Mouse (Mus musculus) small intestine, adult 2 months (tissue): Measurements from ENCODE around the gene Mkln1. TPM values are rescaled to one million over a fixed set of nuclear protein-coding genes. Genes with fewer than 3 reads are reported as not detected.

ENCODE experiments used
- H3K27ac ChIP-seq: fragments of 200-500 bp; 2 replicates; pipeline ENCODE4 v1.5.1; 2012; ENCODE audit warnings: low read depth, low read length, control low read depth, inconsistent platforms; ENCODE audit not compliant: insufficient read depth
- H3K27me3 ChIP-seq: fragments of 200-500 bp; 2 replicates; pipeline ENCODE4 v1.6.1; 2012; ENCODE audit warnings: mild to moderate bottlenecking, moderate library complexity, low read length, inconsistent platforms; ENCODE audit not compliant: control insufficient read depth, insufficient read depth
- H3K36me3 ChIP-seq: fragments of 200-500 bp; 2 replicates; pipeline ENCODE4 v1.6.1; 2012; ENCODE audit warnings: mild to moderate bottlenecking, low read length, control low read depth, inconsistent platforms; ENCODE audit not compliant: control insufficient read depth, insufficient read depth
- H3K4me1 ChIP-seq: fragments of 200-500 bp; 2 replicates; pipeline ENCODE4 v1.6.1; 2012; ENCODE audit warnings: low read length, inconsistent platforms, mixed read lengths; ENCODE audit not compliant: control insufficient read depth, insufficient read depth, insufficient read length
- H3K4me3 ChIP-seq: fragments of 200-500 bp; 2 replicates; pipeline ENCODE4 v1.5.1; 2012; ENCODE audit warnings: low read depth, mild to moderate bottlenecking, control low read depth, inconsistent platforms, low read length, moderate library complexity
- CTCF ChIP-seq: fragments of 200-500 bp; IDR thresholded peaks from 2 replicates; pipeline ENCODE4 v1.5.1; 2012; ENCODE audit warnings: low read depth, mild to moderate bottlenecking, control low read depth, inconsistent platforms, low read length, moderate library complexity, mixed read lengths; ENCODE audit not compliant: insufficient replicate concordance, insufficient read length; ENCODE audit errors: extremely low read depth
- POLR2A ChIP-seq: fragments of 200-500 bp; IDR thresholded peaks from 2 replicates; pipeline ENCODE4 v1.6.1; 2012; ENCODE audit warnings: low read depth, mild to moderate bottlenecking, control low read depth, inconsistent platforms, low read length, moderate library complexity
- WGBS: fragments of 180-500 bp; shearing (Covaris S2); methylation state at CpG from one replicate; pipeline ENCODE4 v1.1.7; 2018; 5-methylcytosine and 5-hydroxymethylcytosine counted together
- polyA plus RNA-seq: library from polyadenylated mRNA; depleted of rRNA; stranded (reverse); fragments of >200 nt; gene quantifications from 2 replicates; pipeline ENCODE4 v1.2.3, GENCODE M21; 2012

The Mkln1 gene
- polyA plus RNA-seq, 1 experiment, result 9.8 TPM

- H3K27ac ChIP-seq, result no peak overlapping the region
- no peaks in the 10 kb centered on the region for H3K27me3 ChIP-seq
- peaks cover 23% of the 10 kb centered on the region for H3K36me3 ChIP-seq
- 83% methylated on average over 2 of the region's 2 CpGs for WGBS
- no peak overlapping the region for H3K4me3 ChIP-seq
- H3K4me1 ChIP-seq, result no peaks in the 10 kb centered on the region
- TF ChIP-seq CTCF (no peak), POLR2A (no peak)
Observed at GRCm38 (mm10) chr6:31455376-31455775, 56.8 kb downstream of the Mkln1 start.

GRCm38 (mm10) chr6:31456988-31457387, 58.5 kb downstream of the Mkln1 start:
- 21% methylated on average over 1 of the region's 1 CpGs for WGBS
- H3K4me1 ChIP-seq, result no peaks in the 10 kb centered on the region
- TF ChIP-seq POLR2A, result no peak
- TF ChIP-seq CTCF, result no peak
- H3K4me3 ChIP-seq, result no peak overlapping the region
- H3K27ac ChIP-seq, result no peak overlapping the region
- H3K36me3 ChIP-seq, result peaks cover 21% of the 10 kb centered on the region
- no peaks in the 10 kb centered on the region for H3K27me3 ChIP-seq

GRCm38 (mm10) chr6:31469431-31469830, 70.9 kb downstream of the Mkln1 start:
- TF ChIP-seq CTCF (no peak), POLR2A (no peak)

GRCm38 (mm10) chr6:31478221-31478620, 79.7 kb downstream of the Mkln1 start:
- TF ChIP-seq POLR2A (no peak), CTCF (no peak)
- Histone ChIP-seq H3K27me3 (no peaks in the 10 kb centered on the region), H3K4me3 (no peak overlapping the region), H3K4me1 (no peaks in the 10 kb centered on the region), H3K36me3 (peaks cover 30% of the 10 kb centered on the region), H3K27ac (no peak overlapping the region)
- 82% methylated on average over 4 of the region's 4 CpGs for WGBS

More at GRCm38 (mm10) chr6:31469431-31469830, 70.9 kb downstream of the Mkln1 start:
- peaks cover 39% of the 10 kb centered on the region for H3K36me3 ChIP-seq
- H3K4me1 ChIP-seq, result peaks cover 2% of the 10 kb centered on the region; the same call in 1 of the 2 replicates
- WGBS, result 77% methylated on average over 6 of the region's 6 CpGs
- H3K4me3 ChIP-seq, result no peak overlapping the region
- no peak overlapping the region for H3K27ac ChIP-seq
- no peaks in the 10 kb centered on the region for H3K27me3 ChIP-seq

- Histone ChIP-seq H3K4me1 (no peaks in the 10 kb centered on the region), H3K36me3 (peaks cover 21% of the 10 kb centered on the region), H3K27ac (no peak overlapping the region), H3K27me3 (no peaks in the 10 kb centered on the region), H3K4me3 (no peak overlapping the region)
- no peak for TF ChIP-seq POLR2A
- TF ChIP-seq CTCF, result no peak
- WGBS, result 86% methylated on average over 4 of the region's 4 CpGs
Observed at GRCm38 (mm10) chr6:31480008-31480407, 81.5 kb downstream of the Mkln1 start.

- TF ChIP-seq POLR2A (no peak), CTCF (no peak)
Observed at GRCm38 (mm10) chr6:31486601-31487000, 88.1 kb downstream of the Mkln1 start.

GRCm38 (mm10) chr6:31489950-31490349, 91.4 kb downstream of the Mkln1 start:
- TF ChIP-seq POLR2A, result no peak
- TF ChIP-seq CTCF, result no peak
- Histone ChIP-seq H3K27me3 (no peaks in the 10 kb centered on the region), H3K4me1 (no peaks in the 10 kb centered on the region; the same call in 1 of the 2 replicates), H3K27ac (no peak overlapping the region), H3K36me3 (peaks cover 24% of the 10 kb centered on the region), H3K4me3 (no peak overlapping the region)
- 93% methylated on average over 7 of the region's 7 CpGs for WGBS

More at GRCm38 (mm10) chr6:31486601-31487000, 88.1 kb downstream of the Mkln1 start:
- Histone ChIP-seq H3K36me3 (peaks cover 15% of the 10 kb centered on the region), H3K27me3 (no peaks in the 10 kb centered on the region), H3K4me1 (no peaks in the 10 kb centered on the region), H3K27ac (no peak overlapping the region), H3K4me3 (no peak overlapping the region)
- WGBS, result 93% methylated on average over 2 of the region's 2 CpGs
